Mouse (Mus musculus) WW6 (cell line): ENCODE measurements around the gene Htr1f.
"Not testable (repeated sequence)": the region's sequence is repeated elsewhere in the genome, so short reads cannot be mapped to it uniquely, and the experiment has no call there.

Experiments
- DNase-seq: peaks from one replicate; pipeline ENCODE4 v3.0.0-alpha.2; 2013; ENCODE audit warnings: low read depth, low spot score

The Htr1f gene

GRCm38 (mm10) chr16:65105184-65105931 is at the start of gene Htr1f:
Gene Htr1f, minus strand, starts transcription at chr16:65105854.
- peak; percentile 18 for DNase-seq

GRCm38 (mm10) chr16:65139771-65140170 is 34.1 kb upstream of the Htr1f start:
- no peak for DNase-seq

- no peak for DNase-seq
These were observed 23.7 kb upstream of the Htr1f start for GRCm38 (mm10) chr16:65129391-65129790.

GRCm38 (mm10) chr16:65127846-65128245 is 22.2 kb upstream of the Htr1f start:
- DNase-seq = no peak

GRCm38 (mm10) chr16:65112221-65112620 is 6.6 kb upstream of the Htr1f start:
- DNase-seq = no peak

GRCm38 (mm10) chr16:65093552-65093951 is 12.1 kb downstream of the Htr1f start:
- DNase-seq = no peak

GRCm38 (mm10) chr16:65083475-65083874 is 22.2 kb downstream of the Htr1f start:
- no peak for DNase-seq

GRCm38 (mm10) chr16:65069867-65070266 is 35.8 kb downstream of the Htr1f start:
- no peak for DNase-seq

GRCm38 (mm10) chr16:65066264-65066663 is 39.4 kb downstream of the Htr1f start:
- no peak for DNase-seq

- DNase-seq = not testable (repeated sequence)
These were observed 67.8 kb downstream of the Htr1f start for GRCm38 (mm10) chr16:65037660-65038425.

- DNase-seq = no peak
These were observed 76.0 kb downstream of the Htr1f start for GRCm38 (mm10) chr16:65029675-65030074.

- DNase-seq = no peak
These were observed 83.3 kb downstream of the Htr1f start for GRCm38 (mm10) chr16:65022364-65022763.

- no peak for DNase-seq
These were observed 86.9 kb downstream of the Htr1f start for GRCm38 (mm10) chr16:65018710-65019109.

GRCm38 (mm10) chr16:65018134-65018533 is 87.5 kb downstream of the Htr1f start:
- no peak for DNase-seq

- no peak for DNase-seq
These were observed 88.1 kb downstream of the Htr1f start for GRCm38 (mm10) chr16:65017566-65017965.

GRCm38 (mm10) chr16:65015241-65015640 is 90.4 kb downstream of the Htr1f start:
- DNase-seq = no peak

- DNase-seq = no peak
These were observed 103.4 kb downstream of the Htr1f start for GRCm38 (mm10) chr16:65001993-65002821.

- DNase-seq = no peak
These were observed 116.3 kb downstream of the Htr1f start for GRCm38 (mm10) chr16:64989279-64989800.

GRCm38 (mm10) chr16:64987564-64987963 is 118.1 kb downstream of the Htr1f start:
- DNase-seq = no peak

- no peak for DNase-seq
These were observed 118.6 kb downstream of the Htr1f start for GRCm38 (mm10) chr16:64987049-64987448.

- no peak for DNase-seq
These were observed 131.0 kb downstream of the Htr1f start for GRCm38 (mm10) chr16:64974636-64975035.
